Mouse (Mus musculus) lung, embryonic 16.5 days (tissue): ENCODE results near the gene Foxd1. TPM values are rescaled to one million over a fixed set of nuclear protein-coding genes. Genes with fewer than 3 reads are reported as not detected.

Experiments used
- ATAC-seq: fragments of 200-750 bp; cut with Nextera tagmentation; 2 replicates; pipeline ENCODE4 v1.8.0; 2017; ENCODE audit warnings: low read depth, mild to moderate bottlenecking, moderate library complexity
- H3K27ac ChIP-seq: fragments of 300-500 bp; sonication (generic); 2 replicates; pipeline ENCODE4 v1.5.1; 2014; ENCODE audit warnings: mild to moderate bottlenecking, control low read depth, low read length
- H3K27me3 ChIP-seq: fragments of 300-500 bp; sonication (generic); 2 replicates; pipeline ENCODE4 v1.6.1; 2014; ENCODE audit warnings: low read depth, low read length, mixed read lengths; ENCODE audit not compliant: control insufficient read depth, insufficient read depth
- H3K36me3 ChIP-seq: fragments of 300-500 bp; sonication (generic); 2 replicates; pipeline ENCODE4 v1.6.1; 2014; ENCODE audit warnings: low read length; ENCODE audit not compliant: control insufficient read depth, insufficient read depth
- H3K4me1 ChIP-seq: fragments of 300-500 bp; sonication (generic); replicated peaks from 2 replicates; pipeline ENCODE4 v1.6.1; 2014; ENCODE audit warnings: low read length, mixed read lengths; ENCODE audit not compliant: control insufficient read depth, insufficient read depth
- H3K4me2 ChIP-seq: fragments of 300-500 bp; sonication (generic); 2 replicates; pipeline ENCODE4 v1.6.1; 2014; ENCODE audit warnings: low read depth, low read length, control low read depth
- H3K4me3 ChIP-seq: fragments of 300-500 bp; sonication (generic); 2 replicates; pipeline ENCODE4 v1.5.1; 2014; ENCODE audit warnings: mild to moderate bottlenecking, low read length, control low read depth
- H3K9ac ChIP-seq: fragments of 300-500 bp; sonication (generic); 2 replicates; pipeline ENCODE4 v1.6.1; 2014; ENCODE audit warnings: low read length, control low read depth
- H3K9me3 ChIP-seq: fragments of 300-500 bp; sonication (generic); 2 replicates; pipeline ENCODE4 v1.6.1; 2016; ENCODE audit warnings: low read length; ENCODE audit not compliant: control insufficient read depth
- WGBS: fragments of 180-500 bp; shearing (Covaris S2); extraction: QIAGEN DNeasy Blood & Tissue Kit; methylation state at CpG from one replicate; pipeline ENCODE4 v1.1.7; 2014; 5-methylcytosine and 5-hydroxymethylcytosine counted together
- polyA plus RNA-seq: library from polyadenylated mRNA; unstranded; fragments of >200 nt; fragmentation: Nextera tagmentation; extraction: Ambion mirVana; gene quantifications from 2 replicates; pipeline ENCODE4 v1.2.1, GENCODE M21; 2015

Gene Foxd1
- 0.08 TPM in 1 of 2 replicates, not detected in the other for polyA plus RNA-seq

DNA sequence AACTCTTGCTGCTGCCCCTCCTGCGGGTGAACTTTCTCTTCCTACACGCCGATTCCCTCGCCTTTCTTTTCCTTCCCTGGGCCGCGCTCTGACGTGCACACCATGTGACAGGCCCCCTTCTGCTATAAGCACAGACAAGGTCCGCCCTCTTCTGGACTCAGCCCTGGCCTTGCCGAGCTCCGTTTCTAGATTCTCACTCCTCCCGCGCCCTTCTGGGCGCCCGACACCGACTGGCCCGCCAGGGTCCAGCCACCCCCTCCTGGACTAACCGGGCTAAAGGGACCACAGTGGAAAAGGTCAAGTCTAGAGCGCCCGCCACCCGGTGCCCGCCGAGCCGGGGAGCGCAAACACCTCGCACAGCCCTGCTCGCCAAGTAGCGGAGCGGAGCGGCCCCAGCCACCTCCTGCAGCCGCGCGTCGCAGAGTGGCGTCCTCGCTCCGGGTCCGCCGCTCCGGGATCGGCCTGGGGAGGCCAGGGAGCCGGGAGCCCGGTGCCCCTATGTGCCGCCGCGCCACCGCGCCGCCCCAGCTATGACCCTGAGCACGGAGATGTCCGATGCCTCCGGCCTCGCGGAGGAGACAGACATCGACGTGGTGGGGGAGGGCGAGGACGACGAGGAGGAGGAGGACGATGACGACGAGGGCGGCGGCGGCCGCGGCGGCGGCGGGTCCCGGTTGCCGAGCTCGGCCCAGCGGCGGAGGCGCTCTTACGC lies at the start of gene Foxd1:
TSS of gene Foxd1 (plus strand) at position 153 of the 712 bp plus-strand sequence.
- Histone ChIP-seq H3K36me3 (no peaks in the 10 kb centered on the region), H3K9me3 (no peaks in the 10 kb centered on the region), H3K4me3 (peak within 1 kb of the TSS; percentile 56), H3K27me3 (peaks cover 86% of the 10 kb centered on the region), H3K9ac (peak within 1 kb of the TSS; percentile 35), H3K27ac (no peak within 1 kb of the TSS), H3K4me1 (peaks cover 23% of the 10 kb centered on the region), H3K4me2 (peak within 1 kb of the TSS; percentile 78)
- ATAC-seq: peak; percentile 89
- WGBS: under 1% methylated on average over 54 of the region's 76 CpGs

DNA sequence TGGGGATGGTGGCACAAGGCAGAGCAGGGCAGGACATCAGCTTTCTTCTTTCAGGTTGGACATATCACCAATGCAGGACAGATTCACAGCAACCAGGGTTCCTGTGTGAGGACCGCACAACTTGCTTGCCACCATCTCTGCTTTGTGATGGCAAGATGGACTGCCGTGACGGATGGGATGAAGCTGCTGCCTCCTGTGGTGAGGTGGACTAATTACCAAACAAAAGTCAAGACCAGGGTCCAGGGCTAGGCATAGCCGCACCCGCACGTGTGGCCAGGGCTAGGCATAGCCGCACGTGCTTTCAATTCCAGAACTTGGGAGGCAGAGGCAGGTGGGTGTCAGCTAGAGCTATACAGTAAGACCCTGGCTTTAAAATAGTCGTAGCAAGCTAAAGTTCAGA lies 48.8 kb upstream of the Foxd1 start:
- H3K4me2 ChIP-seq: no peak overlapping the region
- H3K9ac ChIP-seq: no peak overlapping the region
- ATAC-seq: no peak
- no peak overlapping the region for H3K4me3 ChIP-seq
- H3K36me3 ChIP-seq: peaks cover 11% of the 10 kb centered on the region
- H3K4me1 ChIP-seq: peaks cover 11% of the 10 kb centered on the region
- 94% methylated on average over 9 of the region's 9 CpGs for WGBS
- no peak overlapping the region for H3K27ac ChIP-seq
- no peaks in the 10 kb centered on the region for H3K9me3 ChIP-seq
- no peaks in the 10 kb centered on the region for H3K27me3 ChIP-seq

DNA sequence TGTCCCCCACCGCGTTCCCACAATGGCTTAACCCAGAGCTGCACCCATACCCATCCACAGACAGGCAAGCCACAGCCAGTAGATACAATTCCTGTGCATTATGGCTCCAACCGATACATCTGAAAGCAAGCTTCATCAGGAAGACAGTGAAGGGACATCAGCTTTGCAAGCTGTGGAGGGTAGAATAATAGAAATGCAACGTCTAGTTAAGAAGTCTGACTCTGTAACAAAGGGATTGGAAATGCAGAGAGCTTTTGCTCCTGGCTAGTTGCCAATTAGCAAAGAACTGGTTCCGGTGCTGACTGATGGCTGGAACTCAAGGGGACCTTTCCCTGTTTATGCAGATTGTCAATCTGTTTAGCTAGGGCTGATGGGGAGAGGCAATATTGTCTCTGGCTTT lies 47.6 kb upstream of the Foxd1 start:
- Histone ChIP-seq H3K4me1 (peaks cover 11% of the 10 kb centered on the region), H3K9me3 (no peaks in the 10 kb centered on the region), H3K36me3 (peaks cover 22% of the 10 kb centered on the region), H3K9ac (no peak overlapping the region), H3K27ac (peak overlapping the region; percentile 60; the same call in 1 of the 2 replicates), H3K27me3 (no peaks in the 10 kb centered on the region), H3K4me3 (no peak overlapping the region), H3K4me2 (no peak overlapping the region; the same call in 1 of the 2 replicates)
- ATAC-seq: 0 out of 2 replicates have a peak, but pooled peaks have one; percentile 51
- 31% methylated on average over 5 of the region's 5 CpGs for WGBS

DNA sequence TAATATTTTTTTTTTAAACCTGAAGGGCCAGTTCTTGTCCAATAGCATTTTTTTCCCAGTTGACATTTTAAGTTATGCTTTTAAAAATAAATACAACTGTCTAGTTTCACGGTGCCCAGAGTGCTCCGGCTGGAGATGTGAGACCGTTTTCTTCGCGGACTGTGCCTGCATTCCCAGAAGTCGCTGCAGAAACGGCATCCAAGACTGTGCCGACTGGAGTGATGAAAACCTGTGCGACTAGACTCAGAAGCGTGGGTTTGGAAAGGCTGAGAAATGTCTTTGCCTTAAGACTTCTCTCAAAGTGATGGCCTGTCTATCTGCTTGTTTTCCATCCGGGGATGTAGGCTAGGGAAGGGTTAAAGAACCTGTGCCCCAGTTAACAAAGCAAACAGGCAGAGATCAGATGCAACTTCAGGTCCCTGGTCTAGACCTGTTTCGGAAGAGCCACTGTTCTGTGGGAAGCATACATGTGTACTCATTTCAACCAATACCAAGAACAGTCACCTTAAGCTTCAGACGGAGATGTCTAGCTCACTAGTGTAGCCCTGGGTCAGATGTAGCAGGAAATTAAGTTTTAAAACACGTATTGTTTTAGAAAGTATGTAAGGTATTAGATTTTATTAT lies 47.1 kb upstream of the Foxd1 start:
- no peak overlapping the region for H3K27ac ChIP-seq
- H3K4me1 ChIP-seq: peaks cover 11% of the 10 kb centered on the region
- H3K36me3 ChIP-seq: peaks cover 28% of the 10 kb centered on the region
- H3K9ac ChIP-seq: no peak overlapping the region
- peak; percentile 44; the same call in 1 of the 2 replicates for ATAC-seq
- H3K9me3 ChIP-seq: no peaks in the 10 kb centered on the region
- 25% methylated on average over 14 of the region's 14 CpGs for WGBS
- H3K4me3 ChIP-seq: no peak overlapping the region
- peak overlapping the region; percentile 24; the same call in 1 of the 2 replicates for H3K4me2 ChIP-seq
- H3K27me3 ChIP-seq: no peaks in the 10 kb centered on the region

DNA sequence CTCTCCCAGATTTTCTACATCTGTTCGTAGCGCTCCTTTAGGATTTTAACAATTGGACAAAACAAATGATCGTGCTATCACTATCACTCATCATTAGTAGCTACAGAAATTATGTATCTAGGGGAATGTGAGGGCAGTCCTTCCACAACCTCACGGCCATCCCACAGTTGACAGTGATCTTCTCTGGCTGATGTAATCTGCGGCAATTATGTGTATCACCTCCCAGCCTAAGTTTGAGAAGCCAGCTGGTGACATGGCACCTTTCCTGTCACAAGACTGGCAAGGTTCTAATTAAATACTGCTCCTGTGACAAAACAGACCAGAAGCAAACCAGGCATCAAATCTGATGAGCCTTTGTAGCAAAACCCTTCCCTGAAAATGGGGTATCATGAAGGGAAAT lies 46.0 kb upstream of the Foxd1 start:
- Histone ChIP-seq H3K9ac (no peak overlapping the region), H3K27me3 (no peaks in the 10 kb centered on the region), H3K9me3 (no peaks in the 10 kb centered on the region), H3K36me3 (peaks cover 35% of the 10 kb centered on the region), H3K27ac (no peak overlapping the region), H3K4me3 (no peak overlapping the region), H3K4me1 (peaks cover 11% of the 10 kb centered on the region), H3K4me2 (no peak overlapping the region)
- WGBS: 71% methylated on average over 5 of the region's 5 CpGs
- ATAC-seq: no peak

DNA sequence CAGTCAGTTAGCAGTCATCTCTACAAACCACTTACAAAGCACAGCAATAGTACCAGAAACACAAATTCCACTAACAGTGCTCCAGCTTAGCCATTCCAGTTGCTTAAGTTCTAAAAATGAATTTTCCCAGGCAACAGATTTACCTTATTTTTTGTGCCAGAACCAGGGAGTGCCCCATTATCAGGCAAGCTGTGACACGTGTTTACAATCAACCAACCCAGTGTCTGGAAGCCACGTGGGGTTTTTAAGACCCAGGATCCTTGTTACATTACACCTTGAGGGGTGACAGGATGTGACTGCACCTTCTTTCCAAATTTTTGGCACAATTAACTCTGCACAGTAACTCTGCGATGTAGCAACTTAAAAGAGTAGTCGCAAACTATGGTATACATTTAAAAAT lies 45.3 kb upstream of the Foxd1 start:
- Histone ChIP-seq H3K4me1 (peaks cover 13% of the 10 kb centered on the region), H3K4me3 (no peak overlapping the region), H3K27me3 (no peaks in the 10 kb centered on the region), H3K36me3 (peaks cover 42% of the 10 kb centered on the region), H3K9ac (no peak overlapping the region), H3K4me2 (no peak overlapping the region), H3K27ac (no peak overlapping the region), H3K9me3 (no peaks in the 10 kb centered on the region)
- ATAC-seq: no peak
- 71% methylated on average over 4 of the region's 4 CpGs for WGBS

DNA sequence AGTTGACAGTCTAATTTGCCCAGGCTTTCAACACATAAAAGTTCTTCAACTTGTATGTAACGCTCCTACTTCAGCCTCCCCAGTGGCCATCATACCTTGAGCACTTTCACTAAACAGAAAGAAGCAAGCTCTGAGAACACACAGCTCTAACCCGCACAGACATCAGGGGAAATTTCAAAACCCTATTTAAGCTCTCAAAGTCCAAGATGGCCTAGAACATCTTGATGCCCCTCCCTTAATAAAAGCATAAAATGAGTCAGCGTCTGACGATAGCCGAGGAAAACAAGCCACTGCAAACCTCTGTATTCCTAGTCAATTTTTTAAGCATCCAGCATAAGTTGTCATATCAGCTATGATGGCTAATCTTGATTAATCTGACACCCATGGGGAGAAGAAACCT lies 42.4 kb upstream of the Foxd1 start:
- no peak overlapping the region for H3K4me3 ChIP-seq
- H3K27ac ChIP-seq: no peak overlapping the region
- ATAC-seq: no peak
- H3K4me2 ChIP-seq: no peak overlapping the region
- peaks cover 20% of the 10 kb centered on the region for H3K4me1 ChIP-seq
- peaks cover 44% of the 10 kb centered on the region for H3K36me3 ChIP-seq
- no peak overlapping the region for H3K9ac ChIP-seq
- H3K9me3 ChIP-seq: no peaks in the 10 kb centered on the region
- H3K27me3 ChIP-seq: no peaks in the 10 kb centered on the region
- 93% methylated on average over 5 of the region's 5 CpGs for WGBS

DNA sequence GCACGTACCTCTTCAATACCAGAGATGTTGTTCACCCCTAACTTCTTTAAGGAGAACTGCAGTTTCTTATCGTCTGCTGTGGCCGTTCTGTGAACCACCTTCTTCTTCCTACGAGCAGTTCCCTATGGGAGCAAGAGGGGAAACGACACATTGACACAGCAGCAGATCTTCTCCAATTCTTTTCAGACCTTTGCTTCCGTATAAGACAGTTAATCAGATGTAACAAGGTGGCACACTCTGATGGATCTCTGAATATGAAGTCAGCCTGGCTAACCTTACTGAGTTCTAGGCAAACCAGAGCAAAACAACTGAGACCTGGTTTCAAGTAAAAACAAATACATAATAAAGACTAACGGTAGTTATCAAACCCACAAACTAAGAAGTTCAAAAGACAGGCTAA lies 40.4 kb upstream of the Foxd1 start:
- Histone ChIP-seq H3K9ac (no peak overlapping the region), H3K4me2 (no peak overlapping the region), H3K36me3 (peaks cover 43% of the 10 kb centered on the region), H3K9me3 (no peaks in the 10 kb centered on the region), H3K4me3 (no peak overlapping the region), H3K4me1 (peaks cover 16% of the 10 kb centered on the region), H3K27me3 (no peaks in the 10 kb centered on the region), H3K27ac (no peak overlapping the region)
- 66% methylated on average over 7 of the region's 7 CpGs for WGBS
- ATAC-seq: no peak

DNA sequence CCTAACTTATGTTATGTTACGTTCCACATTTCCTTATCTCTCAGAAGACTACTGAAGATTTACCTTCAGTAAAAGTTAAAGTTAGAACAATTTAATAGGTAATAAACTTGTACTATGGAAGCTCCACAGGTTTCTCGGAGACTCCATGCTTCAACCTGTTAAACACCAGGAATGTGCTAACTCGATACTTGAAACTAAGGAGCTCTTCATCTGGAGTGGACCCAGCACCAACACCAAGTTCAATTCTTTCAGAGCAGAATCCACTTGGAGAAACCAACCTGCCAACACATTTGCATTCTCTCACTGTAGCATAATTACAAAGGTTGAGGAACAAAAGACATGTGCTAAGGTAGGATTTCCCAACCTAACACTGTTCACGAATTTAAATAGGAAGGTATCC lies 38.9 kb upstream of the Foxd1 start:
- WGBS: 44% methylated on average over 4 of the region's 4 CpGs
- peaks cover 16% of the 10 kb centered on the region for H3K4me1 ChIP-seq

More for the DNA sequence above, 38.9 kb upstream of the Foxd1 start:
- no peaks in the 10 kb centered on the region for H3K9me3 ChIP-seq
- peak overlapping the region; percentile 6; the same call in 1 of the 2 replicates for H3K4me3 ChIP-seq
- no peak overlapping the region for H3K9ac ChIP-seq
- ATAC-seq: no peak
- peaks cover 34% of the 10 kb centered on the region for H3K36me3 ChIP-seq
- H3K4me2 ChIP-seq: peak overlapping the region; percentile 85
- H3K27ac ChIP-seq: no peak overlapping the region
- H3K27me3 ChIP-seq: no peaks in the 10 kb centered on the region
